ENCODE assay signal across 8 mouse cellular contexts in genomic region chr17:28951831-28952799, GRCm38 (mm10). TPM values are rescaled to one million over a fixed set of nuclear protein-coding genes. Genes with fewer than 3 reads are reported as not detected.
DNase-seq lines count a peak whose midpoint lies in the region; ATAC-seq and TF ChIP-seq lines count a peak whose summit lies in the region.

TSS of gene Kctd20 (plus strand) at chr17:28951950.

- peaks cover 5% of the 10 kb centered on the region for H3K9me3 ChIP-seq in E14TG2a.4 (ENCODE audit: low read length)
- peaks cover 5% of the 10 kb centered on the region; the same call in 1 of the 2 replicates for H3K9me3 ChIP-seq in forebrain, embryonic 13.5 days (replicated peaks)
- peaks cover 4% of the 10 kb centered on the region; the same call in 1 of the 2 replicates for H3K9me3 ChIP-seq in liver, postnatal 0 days (ENCODE audit: low read length)
- H3K9me3 ChIP-seq in neural tube, embryonic 14.5 days (ENCODE audit: control insufficient read depth, low read length), result no peaks in the 10 kb centered on the region

- TF ChIP-seq EP300 in liver, postnatal 0 days (IDR thresholded peaks at IDR 0.05; ENCODE audit: low read depth), result peak; percentile 33; the same call in 1 of the 2 replicates

- WGBS in forebrain, embryonic 13.5 days, result 2% methylated on average over 58 of the region's 80 CpGs
- under 1% methylated on average over 75 of the region's 80 CpGs for WGBS in large intestine, adult 2 months
- under 1% methylated on average over 63 of the region's 80 CpGs for WGBS in liver, postnatal 0 days (ENCODE audit: insufficient replicate concordance)
- under 1% methylated on average over 74 of the region's 80 CpGs for WGBS in neural tube, embryonic 14.5 days

- peaks cover 53% of the 10 kb centered on the region for H3K4me1 ChIP-seq in E14TG2a.4 (replicated peaks; ENCODE audit: low read depth, low read length)
- H3K4me1 ChIP-seq in forebrain, embryonic 13.5 days, result peaks cover 21% of the 10 kb centered on the region
- peaks cover 20% of the 10 kb centered on the region for H3K4me1 ChIP-seq in liver, postnatal 0 days (ENCODE audit: insufficient read depth)
- peaks cover 22% of the 10 kb centered on the region for H3K4me1 ChIP-seq in neural tube, embryonic 14.5 days (ENCODE audit: control insufficient read depth, insufficient read depth, low read length)

- peak within 1 kb of the TSS; percentile 88 for H3K4me3 ChIP-seq in E14TG2a.4 (replicated peaks; ENCODE audit: low read length)
- H3K4me3 ChIP-seq in forebrain, embryonic 13.5 days, result peak within 1 kb of the TSS; percentile 76
- H3K4me3 ChIP-seq in liver, postnatal 0 days (ENCODE audit: low read depth, low read length), result peak within 1 kb of the TSS; percentile 70
- peak within 1 kb of the TSS; percentile 75 for H3K4me3 ChIP-seq in neural tube, embryonic 14.5 days (ENCODE audit: low read depth, low read length)

- ATAC-seq in forebrain, embryonic 13.5 days, result peak; percentile 95
- ATAC-seq in liver, postnatal 0 days, result peak; percentile 93
- peak; percentile 93 for ATAC-seq in neural tube, embryonic 14.5 days (ENCODE audit: low read depth)

- peak within 1 kb of the TSS; percentile 97 for H3K27ac ChIP-seq in forebrain, embryonic 13.5 days
- peak within 1 kb of the TSS; percentile 99 for H3K27ac ChIP-seq in liver, postnatal 0 days (ENCODE audit: low read depth)
- peak within 1 kb of the TSS; percentile 91 for H3K27ac ChIP-seq in neural tube, embryonic 14.5 days (ENCODE audit: low read depth, low read length)

- no peak for TF ChIP-seq CTCF in E14TG2a.4 (conservative IDR thresholded peaks at IDR 0.05; ENCODE audit: low read length)
- TF ChIP-seq CTCF in liver, postnatal 0 days (IDR thresholded peaks at IDR 0.05; ENCODE audit: low read depth), result no peak

- peak within 1 kb of the TSS; percentile 91 for H3K9ac ChIP-seq in forebrain, embryonic 13.5 days
- H3K9ac ChIP-seq in liver, postnatal 0 days (replicated peaks), result peak within 1 kb of the TSS; percentile 94
- H3K9ac ChIP-seq in neural tube, embryonic 14.5 days (replicated peaks; ENCODE audit: low read depth, low read length), result peak within 1 kb of the TSS; percentile 83

- H3K4me2 ChIP-seq in forebrain, embryonic 13.5 days, result peak within 1 kb of the TSS; percentile 91
- H3K4me2 ChIP-seq in liver, postnatal 0 days (ENCODE audit: low read depth, low read length), result peak within 1 kb of the TSS; percentile 73
- peak within 1 kb of the TSS; percentile 79 for H3K4me2 ChIP-seq in neural tube, embryonic 14.5 days (ENCODE audit: low read depth, low read length)

- intact Hi-C loops in heart, postnatal 10 days (cut with DNase I), result loop anchor here (2.0 kb wide), 1 partner anchor 21 kb away; no protein-coding TSS in a partner anchor

- peaks cover 7% of the 10 kb centered on the region; the same call in 1 of the 2 replicates for H3K36me3 ChIP-seq in E14TG2a.4 (ENCODE audit: insufficient read depth, low read length)
- peaks cover 3% of the 10 kb centered on the region; the same call in 1 of the 2 replicates for H3K36me3 ChIP-seq in forebrain, embryonic 13.5 days (ENCODE audit: poor library complexity, severe bottlenecking)
- peaks cover 8% of the 10 kb centered on the region for H3K36me3 ChIP-seq in liver, postnatal 0 days (replicated peaks; ENCODE audit: insufficient read depth, low read length)
- no peaks in the 10 kb centered on the region for H3K36me3 ChIP-seq in neural tube, embryonic 14.5 days (ENCODE audit: control insufficient read depth, insufficient read depth, low read length)

- peak; percentile 85 for DNase-seq in c-Kit-positive CD71-positive TER-119-positive erythroid progenitor cells, embryonic 14.5 days (ENCODE audit: low spot score)
- DNase-seq in heart, postnatal 10 days, result peak; percentile 96 to 97
- DNase-seq in large intestine, adult 2 months (ENCODE audit: low read depth, low spot score), result peak; percentile 65
- DNase-seq in liver, postnatal 0 days, result peak; percentile 98
- peak; percentile 97 for DNase-seq in testis, postnatal 10 days (ENCODE audit: low spot score)

- H3K27me3 ChIP-seq in E14TG2a.4 (ENCODE audit: insufficient read depth, low read length), result no peaks in the 10 kb centered on the region
- H3K27me3 ChIP-seq in forebrain, embryonic 13.5 days, result 0 out of 2 replicates have a peak, but pooled peaks cover 3% of the 10 kb centered on the region
- no peaks in the 10 kb centered on the region for H3K27me3 ChIP-seq in liver, postnatal 0 days (ENCODE audit: insufficient read depth, low read length)
- H3K27me3 ChIP-seq in neural tube, embryonic 14.5 days (ENCODE audit: control insufficient read depth, insufficient read depth, low read length), result no peaks in the 10 kb centered on the region

RNA-seq across cellular contexts. Expression of gene Kctd20, which starts in this region (rescaled TPM):
- polyA plus RNA-seq in forebrain, embryonic 13.5 days (2015; fragmentation: Nextera tagmentation; extraction: Ambion mirVana), result 107 and 115 TPM in 2 replicates
- 10 to 100 TPM; 63.8 to 76.9 TPM for total RNA-seq in heart, postnatal 10 days (2021)
- 17.6 and 22.5 TPM in 2 replicates for polyA plus RNA-seq in large intestine, adult 2 months (2012; rRNA removed)
- 38.6 and 39.5 TPM in 2 replicates for polyA plus RNA-seq in liver, postnatal 0 days (2015; fragmentation: Nextera tagmentation; extraction: Ambion mirVana)
- 66.6 and 89.3 TPM in 2 replicates for polyA plus RNA-seq in neural tube, embryonic 14.5 days (2014; fragmentation: Nextera tagmentation; extraction: Ambion mirVana)

Comparison
In these comparisons a context has a peak if more than half of its experiments do, and no peak if none do; other contexts are left out.
1. Peak in every context shown above with its lines: DNase-seq, ATAC-seq, H3K4me3 ChIP-seq and H3K27ac ChIP-seq.